Mouse (Mus musculus) embryonic facial prominence, embryonic 10.5 days (tissue): ENCODE data around the gene Bok. TPM values are rescaled to one million over a fixed set of nuclear protein-coding genes. Genes with fewer than 3 reads are reported as not detected.

Source experiments
- DNase-seq: peaks from one replicate; pipeline ENCODE4 v3.0.0-alpha.2; 2017; ENCODE audit warnings: low spot score
- H3K27ac ChIP-seq: fragments of 300-500 bp; sonication (generic); replicated peaks from 2 replicates; pipeline ENCODE4 v1.5.1; 2016; ENCODE audit warnings: mild to moderate bottlenecking
- H3K27me3 ChIP-seq: fragments of 300-500 bp; sonication (generic); replicated peaks from 2 replicates; pipeline ENCODE4 v1.6.1; 2016; ENCODE audit warnings: low read depth, mild to moderate bottlenecking; ENCODE audit not compliant: poor library complexity, severe bottlenecking
- H3K36me3 ChIP-seq: fragments of 300-500 bp; sonication (generic); replicated peaks from 2 replicates; pipeline ENCODE4 v1.6.1; 2016; ENCODE audit warnings: mild to moderate bottlenecking, moderate library complexity
- H3K4me1 ChIP-seq: fragments of 300-500 bp; sonication (generic); 2 replicates; pipeline ENCODE4 v1.6.1; 2016
- H3K4me3 ChIP-seq: fragments of 300-500 bp; sonication (generic); 2 replicates; pipeline ENCODE4 v1.5.1; 2016; ENCODE audit warnings: mild to moderate bottlenecking, moderate library complexity
- H3K9me3 ChIP-seq: fragments of 300-500 bp; sonication (generic); 2 replicates; pipeline ENCODE4 v1.6.1; 2016; ENCODE audit warnings: mild to moderate bottlenecking
- WGBS: fragments of 180-500 bp; shearing (Covaris S2); methylation state at CpG from one replicate; pipeline ENCODE4 v1.1.7; 2016; 5-methylcytosine and 5-hydroxymethylcytosine counted together
- polyA plus RNA-seq: library from polyadenylated mRNA; unstranded; fragments of >200 nt; fragmentation: Nextera tagmentation; extraction: Ambion mirVana; gene quantifications from 2 replicates; pipeline ENCODE4 v1.2.1, GENCODE M21; 2016

Bok gene
- polyA plus RNA-seq, 1 experiment from 2014 or later, result 38.6 TPM

DNA sequence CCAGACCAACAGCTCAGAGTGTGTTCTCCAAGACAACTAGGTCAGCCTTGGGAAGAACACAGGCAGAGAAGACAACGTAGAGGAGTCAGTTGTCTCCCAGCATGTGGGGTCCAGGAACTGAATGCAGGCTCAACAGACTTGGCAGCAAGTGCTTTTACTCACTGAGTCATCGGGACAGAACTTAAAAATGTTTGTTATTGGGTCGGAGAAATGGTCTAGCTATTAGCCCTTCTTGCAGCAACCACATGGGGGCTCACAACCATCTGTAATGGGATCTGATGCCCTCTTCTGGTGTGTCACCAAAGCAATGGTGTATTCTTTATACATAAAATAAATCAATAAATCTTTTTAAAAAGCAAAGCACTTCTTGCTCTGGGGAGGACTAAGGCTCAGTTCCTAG lies 40.7 kb downstream of the Bok start:
- Histone ChIP-seq H3K9me3 (no peaks in the 10 kb centered on the region), H3K36me3 (peaks cover 26% of the 10 kb centered on the region), H3K27ac (no peak overlapping the region), H3K4me1 (no peaks in the 10 kb centered on the region; the same call in 1 of the 2 replicates), H3K27me3 (no peaks in the 10 kb centered on the region), H3K4me3 (no peak overlapping the region)
- no peak for DNase-seq
- 88% methylated on average over 3 of the region's 3 CpGs for WGBS

- H3K36me3 ChIP-seq, result peaks cover 26% of the 10 kb centered on the region
- H3K27me3 ChIP-seq, result no peaks in the 10 kb centered on the region
- no peak overlapping the region for H3K4me3 ChIP-seq
- DNase-seq, result peak; percentile 58
- peaks cover 3% of the 10 kb centered on the region for H3K4me1 ChIP-seq
- no peak overlapping the region for H3K27ac ChIP-seq
- WGBS, result 69% methylated on average over 3 of the region's 3 CpGs
- H3K9me3 ChIP-seq, result no peaks in the 10 kb centered on the region
Observed at GRCm38 (mm10) chr1:93726974-93727373, 41.5 kb downstream of the Bok start.

DNA sequence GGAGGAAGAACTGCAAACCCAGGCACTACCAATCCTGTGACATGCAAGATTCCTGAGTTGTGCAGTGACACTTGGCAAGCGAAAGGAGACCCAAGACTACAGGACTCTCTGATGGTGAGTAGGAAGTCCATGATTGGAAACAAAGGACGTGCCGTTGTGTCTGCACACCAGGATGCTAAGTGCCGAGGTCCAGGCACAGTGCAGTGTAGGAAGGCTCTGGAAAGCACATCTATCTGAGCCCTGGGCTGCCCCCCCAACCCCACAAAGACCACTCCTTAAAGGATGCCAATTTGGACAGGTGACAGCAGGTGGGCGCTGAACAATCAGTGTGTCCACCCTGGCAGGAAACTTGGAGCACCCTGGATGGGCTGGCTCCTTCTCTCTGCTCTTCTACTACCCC lies 45.6 kb downstream of the Bok start:
- Histone ChIP-seq H3K36me3 (peaks cover 7% of the 10 kb centered on the region; the same call in 1 of the 2 replicates), H3K27ac (no peak overlapping the region), H3K4me3 (no peak overlapping the region), H3K9me3 (no peaks in the 10 kb centered on the region), H3K4me1 (peaks cover 9% of the 10 kb centered on the region), H3K27me3 (no peaks in the 10 kb centered on the region)
- DNase-seq, result no peak
- 86% methylated on average over 5 of the region's 5 CpGs for WGBS

DNA sequence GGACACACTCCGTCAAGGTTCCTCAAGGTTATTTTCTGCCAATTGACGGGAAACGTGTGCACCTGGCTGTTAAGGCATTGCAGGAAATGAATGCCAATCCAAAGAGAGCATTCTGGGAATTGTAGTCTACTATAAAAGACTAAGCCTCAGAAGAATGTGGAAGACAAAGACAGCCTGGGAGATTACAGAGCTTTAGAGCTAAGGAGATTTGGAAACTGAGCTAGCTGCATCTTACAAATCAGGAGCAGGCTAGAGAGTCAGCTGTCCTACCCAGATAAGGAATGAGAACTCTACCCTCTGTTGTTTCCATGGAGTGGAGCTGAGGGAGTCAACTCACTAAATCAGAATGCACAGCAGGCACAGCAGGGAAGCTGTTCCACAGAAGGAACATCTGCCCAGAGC lies 46.4 kb downstream of the Bok start:
- Histone ChIP-seq H3K4me1 (peaks cover 9% of the 10 kb centered on the region), H3K4me3 (no peak overlapping the region), H3K27ac (no peak overlapping the region), H3K27me3 (no peaks in the 10 kb centered on the region), H3K36me3 (peaks cover 7% of the 10 kb centered on the region; the same call in 1 of the 2 replicates), H3K9me3 (no peaks in the 10 kb centered on the region)
- DNase-seq, result no peak
- 23% methylated on average over 3 of the region's 3 CpGs for WGBS

GRCm38 (mm10) chr1:93735859-93736258 lies 50.4 kb downstream of the Bok start:
- Histone ChIP-seq H3K27ac (no peak overlapping the region), H3K9me3 (no peaks in the 10 kb centered on the region), H3K4me1 (peaks cover 9% of the 10 kb centered on the region), H3K27me3 (no peaks in the 10 kb centered on the region), H3K4me3 (no peak overlapping the region), H3K36me3 (peaks cover 10% of the 10 kb centered on the region; the same call in 1 of the 2 replicates)
- no peak for DNase-seq
- 89% methylated on average over 3 of the region's 3 CpGs for WGBS

GRCm38 (mm10) chr1:93737711-93738110 lies 52.3 kb downstream of the Bok start:
- no peak overlapping the region for H3K27ac ChIP-seq
- 96% methylated on average over 5 of the region's 5 CpGs for WGBS
- DNase-seq, result no peak
- H3K4me1 ChIP-seq, result no peaks in the 10 kb centered on the region
- no peak overlapping the region for H3K4me3 ChIP-seq
- H3K9me3 ChIP-seq, result no peaks in the 10 kb centered on the region
- H3K27me3 ChIP-seq, result no peaks in the 10 kb centered on the region
- H3K36me3 ChIP-seq, result peaks cover 16% of the 10 kb centered on the region

- no peaks in the 10 kb centered on the region for H3K4me1 ChIP-seq
- no peak overlapping the region for H3K4me3 ChIP-seq
- H3K27ac ChIP-seq, result no peak overlapping the region
- 92% methylated on average over 2 of the region's 2 CpGs for WGBS
- H3K27me3 ChIP-seq, result no peaks in the 10 kb centered on the region
- peaks cover 34% of the 10 kb centered on the region for H3K36me3 ChIP-seq
- DNase-seq, result no peak
- no peaks in the 10 kb centered on the region for H3K9me3 ChIP-seq
Observed at GRCm38 (mm10) chr1:93740671-93741070, 55.2 kb downstream of the Bok start.

DNA sequence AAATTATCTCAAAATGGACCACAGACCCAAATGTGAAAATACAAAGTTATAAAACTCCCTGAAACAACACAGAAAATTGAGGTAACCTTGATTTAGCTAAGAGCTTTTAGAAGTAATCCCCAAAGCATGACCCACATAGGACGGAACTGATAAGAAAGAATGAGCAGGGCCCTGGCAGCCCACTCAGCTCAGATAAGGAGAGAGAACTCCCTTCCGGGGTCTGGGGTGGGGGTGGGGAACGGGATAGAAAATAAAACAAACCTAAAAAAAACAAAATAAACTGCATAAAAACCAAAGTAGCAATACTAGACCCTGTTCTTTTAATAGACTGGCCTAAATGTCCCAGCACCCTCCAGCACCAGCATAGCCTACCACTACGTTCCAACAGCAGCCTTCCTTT lies 56.5 kb downstream of the Bok start:
- DNase-seq, result no peak
- H3K9me3 ChIP-seq, result no peaks in the 10 kb centered on the region
- H3K27ac ChIP-seq, result no peak overlapping the region
- H3K4me3 ChIP-seq, result no peak overlapping the region
- no peaks in the 10 kb centered on the region for H3K4me1 ChIP-seq
- peaks cover 37% of the 10 kb centered on the region for H3K36me3 ChIP-seq
- WGBS, result 81% methylated on average over 4 of the region's 4 CpGs
- H3K27me3 ChIP-seq, result no peaks in the 10 kb centered on the region

DNA sequence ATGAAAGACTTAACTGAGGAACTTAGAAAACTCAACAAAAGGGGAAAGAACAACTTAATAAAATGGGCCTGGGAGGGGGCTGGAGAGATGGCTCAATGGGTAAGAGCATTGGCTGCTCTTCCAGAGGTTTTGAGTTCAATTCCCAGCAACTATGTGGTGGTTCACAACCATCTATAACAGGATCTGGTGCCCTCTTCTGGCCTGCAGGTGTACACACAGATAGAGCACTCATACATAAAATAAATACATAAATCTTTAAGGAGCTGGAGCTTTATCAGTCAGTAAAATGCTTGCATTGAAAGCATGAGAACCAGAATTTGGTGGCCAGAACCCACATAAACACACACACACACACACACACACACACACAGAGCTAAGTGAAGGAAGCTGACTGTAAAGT lies 57.5 kb downstream of the Bok start:
- DNase-seq, result no peak
- Histone ChIP-seq H3K27me3 (no peaks in the 10 kb centered on the region), H3K4me3 (no peak overlapping the region), H3K36me3 (peaks cover 37% of the 10 kb centered on the region), H3K9me3 (no peaks in the 10 kb centered on the region), H3K27ac (no peak overlapping the region), H3K4me1 (no peaks in the 10 kb centered on the region)

Other genes starting within 250 kb of the Bok start
- gene Hdlbp, start 206.8 kb upstream of the Bok start, polyA plus RNA-seq, result 124 and 126 TPM in 2 replicates
- 5.9 and 6.4 TPM in 2 replicates for gene Farp2, start 173.6 kb upstream of the Bok start, polyA plus RNA-seq
- 164 and 174 TPM in 2 replicates for gene Stk25, start 27.0 kb upstream of the Bok start, polyA plus RNA-seq
- gene Atg4b, start 65.8 kb downstream of the Bok start, polyA plus RNA-seq, result 95.3 and 98.1 TPM in 2 replicates
- gene Thap4, start 69.2 kb downstream of the Bok start, polyA plus RNA-seq, result 51.6 and 51.7 TPM in 2 replicates
- 280 and 291 TPM in 2 replicates for gene Dtymk, start 116.3 kb downstream of the Bok start, polyA plus RNA-seq
- 26.3 and 27.2 TPM in 2 replicates for gene Ing5, start 118.3 kb downstream of the Bok start, polyA plus RNA-seq
- gene D2hgdh, start 139.2 kb downstream of the Bok start, polyA plus RNA-seq, result 15.0 and 15.7 TPM in 2 replicates
- gene Gal3st2, start 175.6 kb downstream of the Bok start, polyA plus RNA-seq, result not detected in 2 replicates
- gene Gal3st2b, start 232.7 kb downstream of the Bok start, polyA plus RNA-seq, result not detected in 2 replicates